Mouse (Mus musculus) ovary, postnatal 36 days (tissue): ENCODE measurements around the gene 1700001C19Rik.

ENCODE experiments used
- DNase-seq: peaks from one replicate; pipeline ENCODE4 v3.0.0; 2022; ENCODE audit warnings: low spot score, mixed read lengths

1700001C19Rik gene

DNA sequence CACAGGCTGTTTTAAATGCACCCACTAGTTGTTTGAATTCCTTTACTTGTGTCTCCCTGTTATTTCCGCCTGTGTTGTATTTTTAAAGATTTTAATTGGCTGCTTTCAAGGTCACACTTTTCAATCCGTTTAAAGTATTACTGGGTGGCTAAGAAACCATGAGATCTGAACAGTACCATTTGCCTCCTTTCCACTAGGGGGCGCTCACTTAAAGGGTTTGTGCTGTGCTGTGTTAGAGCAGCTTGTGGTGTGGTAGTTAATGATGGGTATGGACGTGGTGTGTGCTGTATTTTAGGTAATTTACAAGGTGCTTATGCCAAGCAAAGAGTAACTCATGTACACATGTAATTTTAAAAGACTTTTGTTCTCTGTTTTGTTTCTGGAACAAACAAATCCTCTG lies 65.7 kb downstream of the 1700001C19Rik start:
- DNase-seq, result peak; percentile 37

DNA sequence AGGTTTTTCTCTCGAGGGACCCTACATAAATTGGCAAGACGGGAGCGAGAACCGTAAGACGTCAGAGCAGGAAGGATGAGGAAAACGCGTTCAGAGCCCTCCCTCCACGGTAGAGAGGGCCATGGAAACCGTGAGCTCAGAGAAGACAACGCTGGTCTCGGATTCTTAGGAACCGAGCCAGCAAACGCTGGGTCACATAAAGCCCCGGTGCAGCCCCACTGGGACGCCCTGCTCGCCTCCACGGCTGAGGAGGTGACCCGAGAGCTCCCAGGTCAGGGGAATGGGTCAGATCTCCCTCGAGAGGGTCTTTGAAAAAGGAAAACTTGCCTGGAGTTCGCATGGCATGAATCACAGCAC lies 68.1 kb downstream of the 1700001C19Rik start:
- no peak for DNase-seq

DNA sequence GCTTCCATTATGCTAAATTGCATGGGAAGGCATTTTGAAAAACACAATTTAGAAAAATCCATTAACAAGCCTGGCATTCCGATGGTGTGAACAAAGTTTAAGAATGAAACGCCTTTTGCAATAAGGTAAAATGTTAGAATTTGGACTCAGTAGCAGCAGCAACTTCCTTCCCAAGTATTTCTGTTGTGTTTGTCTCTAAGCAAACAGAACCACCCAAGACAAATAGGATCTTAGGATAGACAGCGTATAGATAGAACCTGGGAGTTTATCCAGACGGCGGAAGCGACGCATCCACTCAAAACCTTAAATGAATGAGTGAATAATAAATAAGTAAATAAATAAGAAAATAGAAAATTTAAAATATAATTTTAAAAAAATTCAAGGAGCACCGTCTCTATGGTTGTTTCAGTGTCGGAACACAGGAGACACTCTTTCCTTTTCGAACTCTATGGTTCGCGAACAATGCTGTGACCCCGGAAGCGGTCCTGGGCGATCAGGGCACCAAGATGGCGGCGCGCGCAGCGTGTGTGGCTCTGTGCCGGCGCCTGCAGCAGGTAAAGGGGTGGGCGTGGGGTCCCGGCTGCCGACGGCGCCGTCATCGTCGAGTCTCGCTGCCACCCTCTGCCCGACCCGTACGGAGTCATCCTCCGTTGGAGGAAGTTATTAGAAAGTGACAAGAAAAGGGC lies 68.6 kb downstream of the 1700001C19Rik start, which contains the start of gene Mrps10:
TSS of gene Mrps10 (plus strand) at position 487 of the 686 bp plus-strand sequence.
- DNase-seq, result peak; percentile 79
